Comparison of ENCODE assay signal across 9 mouse cellular contexts in the genomic region with DNA sequence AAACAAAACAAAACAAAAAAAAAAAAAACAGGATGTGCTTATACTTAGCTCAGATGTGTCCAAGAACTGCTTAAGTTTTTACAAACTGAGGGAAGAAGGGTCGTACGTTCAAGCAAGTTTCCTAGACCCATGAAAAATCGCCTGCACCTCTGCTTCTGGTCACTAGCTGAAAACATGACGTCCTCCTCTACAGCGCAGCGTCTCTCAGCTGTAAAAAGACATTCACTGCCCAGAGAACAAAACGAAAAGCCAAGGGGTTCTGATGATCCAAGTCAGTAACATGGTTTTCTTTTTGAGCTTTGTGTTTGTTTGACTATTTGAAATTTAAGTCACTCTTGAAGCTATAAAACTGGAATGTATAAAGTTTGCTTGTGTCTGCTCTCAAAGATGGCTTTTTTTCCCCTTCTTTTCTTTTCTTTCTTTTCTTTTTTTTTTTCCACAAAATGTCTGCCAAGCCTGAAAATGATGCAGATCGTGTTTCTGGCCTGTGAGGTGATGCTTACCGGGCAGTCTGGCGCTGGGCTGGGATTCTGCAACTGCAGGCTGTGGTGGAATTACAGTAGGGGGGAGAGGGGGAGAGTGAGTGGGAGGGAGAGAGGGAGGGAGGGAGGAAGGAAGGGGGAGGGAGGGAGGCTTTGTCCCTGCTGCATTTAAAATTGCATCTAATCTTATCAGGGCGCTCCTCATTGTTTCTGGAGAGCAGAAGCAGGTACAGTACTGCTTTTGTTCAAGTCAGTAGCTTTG.
DNase-seq lines count a peak whose midpoint lies in the region; ATAC-seq lines count a peak whose summit lies in the region.
"Had no signal": no experiment of that assay in that cellular context is flagged by ENCODE, and none has a peak within 500 bp of the region (broad histone marks: within the 10 kb centered on the region; RNA-seq: fewer than 3 reads in every experiment).

No protein-coding gene starts in this region.

- H3K27ac ChIP-seq in intestine, embryonic 14.5 days (ENCODE audit: low read depth): no peak overlapping the region
- H3K27ac ChIP-seq in neural tube, embryonic 14.5 days (ENCODE audit: low read depth, low read length): no peak overlapping the region
- H3K27ac ChIP-seq: liver, embryonic 13.5 days had no signal

- H3K27me3 ChIP-seq in intestine, embryonic 14.5 days (replicated peaks; ENCODE audit: control insufficient read depth, insufficient read depth, low read length): no peaks in the 10 kb centered on the region
- H3K27me3 ChIP-seq in neural tube, embryonic 14.5 days (ENCODE audit: control insufficient read depth, insufficient read depth, low read length): no peaks in the 10 kb centered on the region
- H3K27me3 ChIP-seq: liver, embryonic 13.5 days had no signal

- H3K4me2 ChIP-seq in intestine, embryonic 14.5 days (ENCODE audit: low read length): peak overlapping the region; percentile 50
- H3K4me2 ChIP-seq in neural tube, embryonic 14.5 days (ENCODE audit: low read depth, low read length): peak overlapping the region; percentile 41
- H3K4me2 ChIP-seq: liver, embryonic 13.5 days had no signal

- no peak overlapping the region for H3K9ac ChIP-seq in intestine, embryonic 14.5 days (ENCODE audit: low read length)
- H3K9ac ChIP-seq in neural tube, embryonic 14.5 days (replicated peaks; ENCODE audit: low read depth, low read length): no peak overlapping the region
- H3K9ac ChIP-seq: liver, embryonic 13.5 days had no signal

- WGBS in intestine, embryonic 14.5 days: 5% methylated on average over 11 of the region's 11 CpGs
- 3% methylated on average over 11 of the region's 11 CpGs for WGBS in neural tube, embryonic 14.5 days

- H3K4me1 ChIP-seq in intestine, embryonic 14.5 days (replicated peaks; ENCODE audit: control insufficient read depth, insufficient read depth, low read length): no peaks in the 10 kb centered on the region
- no peaks in the 10 kb centered on the region for H3K4me1 ChIP-seq in neural tube, embryonic 14.5 days (ENCODE audit: control insufficient read depth, insufficient read depth, low read length)
- H3K4me1 ChIP-seq: liver, embryonic 13.5 days had no signal

- peak overlapping the region; percentile 27 for H3K4me3 ChIP-seq in intestine, embryonic 14.5 days (ENCODE audit: low read depth, low read length)
- H3K4me3 ChIP-seq in neural tube, embryonic 14.5 days (ENCODE audit: low read depth, low read length): 0 out of 2 replicates have a peak overlapping the region, but pooled peaks have one; percentile 6
- H3K4me3 ChIP-seq: liver, embryonic 13.5 days had no signal

- H3K36me3 ChIP-seq in intestine, embryonic 14.5 days (ENCODE audit: control insufficient read depth, insufficient read depth, low read length): no peaks in the 10 kb centered on the region
- H3K36me3 ChIP-seq in neural tube, embryonic 14.5 days (ENCODE audit: control insufficient read depth, insufficient read depth, low read length): no peaks in the 10 kb centered on the region
- H3K36me3 ChIP-seq: liver, embryonic 13.5 days had no signal

- DNase-seq in heart, postnatal 4 days: peak; percentile 4
- no peak for DNase-seq in heart, adult 11 months
- DNase-seq in embryo, embryonic 11.5 days (ENCODE audit: low read depth, low spot score): peak; percentile 55
- DNase-seq in intestine, embryonic 14.5 days (ENCODE audit: low spot score): no peak
- DNase-seq in frontal cortex, postnatal 36 days (ENCODE audit: low spot score in 2 of 2): no peak
- DNase-seq in urinary bladder, postnatal 14 days (ENCODE audit: low spot score): no peak
- DNase-seq in thymus, postnatal 36 days: no peak
- DNase-seq: liver, embryonic 13.5 days had no signal

- no peaks in the 10 kb centered on the region for H3K9me3 ChIP-seq in intestine, embryonic 14.5 days (ENCODE audit: control insufficient read depth, low read length)
- H3K9me3 ChIP-seq in neural tube, embryonic 14.5 days (ENCODE audit: control insufficient read depth, low read length): no peaks in the 10 kb centered on the region
- H3K9me3 ChIP-seq: liver, embryonic 13.5 days had no signal

- 0 out of 2 replicates have a peak, but pooled peaks have one; percentile 55 for ATAC-seq in intestine, embryonic 14.5 days (replicated peaks; ENCODE audit: low FRiP score, low TSS enrichment, low read depth)
- ATAC-seq in neural tube, embryonic 14.5 days (ENCODE audit: low read depth): peak; percentile 80; the same call in 1 of the 2 replicates

Comparison
In these comparisons a context has a peak if more than half of its experiments do, and no peak if none do; other contexts are left out.
1. DNase-seq: peak in heart, postnatal 4 days (single experiment) and embryo, embryonic 11.5 days (single experiment); none in heart, adult 11 months (single experiment), intestine, embryonic 14.5 days (single experiment), frontal cortex, postnatal 36 days (0 of 2), urinary bladder, postnatal 14 days (single experiment) and thymus, postnatal 36 days (0 of 2).